Mouse (Mus musculus) testis, adult 2 months (tissue): Measurements from ENCODE around the gene Ranbp9. TPM values are rescaled to one million over a fixed set of nuclear protein-coding genes. Genes with fewer than 3 reads are reported as not detected.

ENCODE experiments used
- H3K27ac ChIP-seq: fragments of 200-500 bp; 2 replicates; pipeline ENCODE4 v1.5.1; 2012; ENCODE audit warnings: low read depth, low read length; ENCODE audit not compliant: control insufficient read depth, insufficient read depth
- H3K27me3 ChIP-seq: fragments of 200-500 bp; 2 replicates; pipeline ENCODE4 v1.6.1; 2012; ENCODE audit warnings: mild to moderate bottlenecking, low read length, moderate library complexity; ENCODE audit not compliant: control insufficient read depth, insufficient read depth
- H3K36me3 ChIP-seq: fragments of 200-500 bp; 2 replicates; pipeline ENCODE4 v1.6.1; 2012; ENCODE audit warnings: mild to moderate bottlenecking, low read length; ENCODE audit not compliant: control insufficient read depth, insufficient read depth
- H3K4me1 ChIP-seq: fragments of 200-500 bp; 2 replicates; pipeline ENCODE4 v1.6.1; 2012; ENCODE audit warnings: low read length; ENCODE audit not compliant: control insufficient read depth, insufficient read depth
- H3K4me3 ChIP-seq: fragments of 200-500 bp; 2 replicates; pipeline ENCODE4 v1.5.1; 2012; ENCODE audit warnings: low read depth, mild to moderate bottlenecking, low read length, moderate library complexity, mixed read lengths; ENCODE audit not compliant: control insufficient read depth
- CTCF ChIP-seq: fragments of 200-500 bp; IDR thresholded peaks from 2 replicates; pipeline ENCODE4 v1.5.1; 2012; ENCODE audit warnings: low read depth, mild to moderate bottlenecking, inconsistent platforms, low read length, moderate library complexity; ENCODE audit not compliant: control insufficient read depth, insufficient read depth, insufficient replicate concordance
- POLR2A ChIP-seq: fragments of 200-500 bp; IDR thresholded peaks from 2 replicates; pipeline ENCODE4 v1.6.1; 2012; ENCODE audit warnings: low read depth, mild to moderate bottlenecking, inconsistent platforms, low read length, moderate library complexity; ENCODE audit not compliant: control insufficient read depth
- polyA plus RNA-seq: library from polyadenylated mRNA; depleted of rRNA; stranded (reverse); fragments of >200 nt; gene quantifications from 2 replicates; pipeline ENCODE4 v1.2.3, GENCODE M21; 2012

Gene Ranbp9
- polyA plus RNA-seq, 1 experiment = 164 TPM

DNA sequence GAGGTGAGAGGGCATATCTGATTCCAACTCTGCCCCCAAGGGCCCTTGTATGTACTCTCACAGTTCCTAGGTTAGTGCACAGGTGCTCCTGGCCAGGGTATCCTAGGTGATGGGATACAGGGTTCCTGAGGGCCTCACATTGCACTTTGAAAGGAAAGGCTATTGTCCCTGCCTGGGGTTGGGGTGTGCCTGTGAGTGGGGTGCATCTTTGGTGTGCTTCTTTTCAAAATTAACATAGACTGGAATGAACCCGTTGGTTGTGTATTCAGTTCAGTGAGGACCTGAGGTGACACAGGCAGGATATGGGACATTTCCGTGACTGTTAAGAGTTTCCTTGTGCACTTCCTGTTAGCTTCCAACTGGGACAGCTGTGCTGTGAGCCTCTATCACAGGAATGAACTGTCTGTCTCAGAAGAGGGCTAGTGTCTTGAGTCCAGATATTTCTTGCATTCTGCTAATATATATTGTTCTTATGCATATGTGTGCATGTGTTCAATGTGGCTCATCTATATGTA is 106.1 kb downstream of the Ranbp9 start:
- H3K27me3 ChIP-seq = no peaks in the 10 kb centered on the region
- no peak overlapping the region for H3K27ac ChIP-seq
- H3K4me1 ChIP-seq = no peaks in the 10 kb centered on the region
- TF ChIP-seq CTCF = no peak
- no peak for TF ChIP-seq POLR2A
- H3K36me3 ChIP-seq = no peaks in the 10 kb centered on the region
- no peak overlapping the region for H3K4me3 ChIP-seq

GRCm38 (mm10) chr13:43374205-43374604 is 106.9 kb downstream of the Ranbp9 start:
- no peaks in the 10 kb centered on the region for H3K27me3 ChIP-seq
- no peaks in the 10 kb centered on the region for H3K4me1 ChIP-seq
- no peak for TF ChIP-seq CTCF
- TF ChIP-seq POLR2A = no peak
- H3K36me3 ChIP-seq = no peaks in the 10 kb centered on the region
- no peak overlapping the region for H3K27ac ChIP-seq
- no peak overlapping the region for H3K4me3 ChIP-seq

DNA sequence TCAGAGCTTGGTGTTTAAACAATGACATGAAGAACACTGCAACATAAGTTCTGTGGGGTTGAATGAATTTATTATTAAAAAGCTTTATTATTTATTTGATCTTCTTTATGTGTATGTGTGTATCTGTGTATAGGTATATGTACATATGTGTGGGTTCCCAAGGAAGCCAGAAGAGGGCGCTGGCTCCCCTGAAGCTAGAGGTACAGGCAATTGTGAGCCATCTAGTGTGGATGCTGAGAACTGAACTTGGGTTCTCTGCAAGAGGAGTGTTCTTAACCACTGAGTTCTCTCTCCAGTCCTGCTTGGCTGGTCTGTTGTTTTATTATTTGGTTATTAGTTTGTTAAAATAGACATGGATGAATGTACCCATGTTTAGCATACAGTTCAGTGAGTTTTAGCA is 108.2 kb downstream of the Ranbp9 start:
- H3K4me3 ChIP-seq = no peak overlapping the region
- H3K4me1 ChIP-seq = no peaks in the 10 kb centered on the region
- no peak; the same call in 1 of the 2 replicates for TF ChIP-seq CTCF
- no peak for TF ChIP-seq POLR2A
- H3K36me3 ChIP-seq = no peaks in the 10 kb centered on the region
- no peak overlapping the region for H3K27ac ChIP-seq
- no peaks in the 10 kb centered on the region for H3K27me3 ChIP-seq

- no peaks in the 10 kb centered on the region for H3K27me3 ChIP-seq
- H3K27ac ChIP-seq = no peak overlapping the region
- no peaks in the 10 kb centered on the region for H3K36me3 ChIP-seq
- H3K4me1 ChIP-seq = peaks cover 3% of the 10 kb centered on the region
- H3K4me3 ChIP-seq = no peak overlapping the region
- TF ChIP-seq POLR2A (no peak), CTCF (no peak)
These were observed 111.0 kb downstream of the Ranbp9 start for GRCm38 (mm10) chr13:43370063-43370462.

GRCm38 (mm10) chr13:43365825-43366184 is 115.3 kb downstream of the Ranbp9 start:
- Histone ChIP-seq H3K27me3 (no peaks in the 10 kb centered on the region), H3K27ac (no peak overlapping the region), H3K4me3 (peak overlapping the region; percentile 84), H3K36me3 (no peaks in the 10 kb centered on the region), H3K4me1 (peaks cover 3% of the 10 kb centered on the region)
- TF ChIP-seq CTCF (no peak), POLR2A (no peak)

DNA sequence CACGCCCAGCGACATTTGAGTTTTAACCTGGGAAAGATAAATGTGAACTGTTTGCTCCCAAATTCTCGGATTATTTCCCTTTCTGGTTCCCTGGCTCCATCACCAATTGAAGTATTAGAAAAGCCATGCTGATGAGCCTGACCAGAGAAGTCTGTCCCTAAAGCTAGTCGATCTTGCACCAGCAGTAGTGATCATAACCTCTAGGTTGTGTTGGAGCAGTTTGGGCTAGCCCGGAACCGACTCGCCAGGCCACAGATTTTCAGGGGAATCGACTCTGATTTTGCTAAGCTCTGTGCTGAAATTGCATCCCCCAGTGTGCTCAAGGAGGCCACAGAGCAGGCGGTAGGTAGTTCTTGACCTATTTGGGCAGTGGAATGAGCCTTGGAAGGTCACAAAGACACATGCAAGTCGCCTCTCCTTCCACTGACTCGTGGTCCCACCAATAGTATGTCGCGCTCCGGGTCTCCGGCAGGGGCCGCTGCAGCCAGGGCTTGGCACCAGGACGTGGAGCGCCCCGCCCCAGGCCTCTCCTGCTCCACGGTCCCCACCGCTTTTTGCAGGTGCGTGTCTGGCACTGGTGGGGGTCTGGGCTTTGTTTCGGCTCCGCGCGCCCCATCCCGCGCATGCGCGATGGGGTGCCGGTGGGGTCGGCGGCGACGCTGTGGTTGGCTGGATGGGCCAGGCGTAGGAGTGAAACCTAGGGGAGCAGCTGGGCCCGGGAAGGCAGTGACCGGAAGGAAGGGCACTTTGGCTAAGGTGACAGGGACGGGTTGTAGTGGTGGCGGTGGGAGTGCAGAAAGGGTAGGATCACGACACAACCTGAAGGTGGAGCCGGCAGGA is 115.9 kb downstream of the Ranbp9 start, which contains the start of gene Sirt5:
TSS of gene Sirt5 (plus strand) at position 512 of the 840 bp plus-strand sequence.
- no peak for TF ChIP-seq POLR2A
- TF ChIP-seq CTCF = peak; percentile 68; the same call in 1 of the 2 replicates
- peaks cover 3% of the 10 kb centered on the region for H3K4me1 ChIP-seq
- H3K27me3 ChIP-seq = no peaks in the 10 kb centered on the region
- peak within 1 kb of the TSS; percentile 84 for H3K4me3 ChIP-seq
- no peak within 1 kb of the TSS for H3K27ac ChIP-seq
- H3K36me3 ChIP-seq = no peaks in the 10 kb centered on the region

- Histone ChIP-seq H3K36me3 (no peaks in the 10 kb centered on the region), H3K27ac (no peak overlapping the region), H3K27me3 (no peaks in the 10 kb centered on the region), H3K4me3 (no peak overlapping the region), H3K4me1 (peaks cover 3% of the 10 kb centered on the region)
- TF ChIP-seq POLR2A (no peak), CTCF (no peak)
These were observed 118.7 kb downstream of the Ranbp9 start for GRCm38 (mm10) chr13:43362353-43362752.
